Mouse (Mus musculus) lung, embryonic 16.5 days (tissue): ENCODE measurements around the gene Zc3h4. TPM values are rescaled to one million over a fixed set of nuclear protein-coding genes. Genes with fewer than 3 reads are reported as not detected.

ENCODE experiments used
- ATAC-seq: fragments of 200-750 bp; cut with Nextera tagmentation; 2 replicates; pipeline ENCODE4 v1.8.0; 2017; ENCODE audit warnings: low read depth, mild to moderate bottlenecking, moderate library complexity
- H3K27ac ChIP-seq: fragments of 300-500 bp; sonication (generic); 2 replicates; pipeline ENCODE4 v1.5.1; 2014; ENCODE audit warnings: mild to moderate bottlenecking, control low read depth, low read length
- H3K27me3 ChIP-seq: fragments of 300-500 bp; sonication (generic); 2 replicates; pipeline ENCODE4 v1.6.1; 2014; ENCODE audit warnings: low read depth, low read length, mixed read lengths; ENCODE audit not compliant: control insufficient read depth, insufficient read depth
- H3K36me3 ChIP-seq: fragments of 300-500 bp; sonication (generic); 2 replicates; pipeline ENCODE4 v1.6.1; 2014; ENCODE audit warnings: low read length; ENCODE audit not compliant: control insufficient read depth, insufficient read depth
- H3K4me1 ChIP-seq: fragments of 300-500 bp; sonication (generic); replicated peaks from 2 replicates; pipeline ENCODE4 v1.6.1; 2014; ENCODE audit warnings: low read length, mixed read lengths; ENCODE audit not compliant: control insufficient read depth, insufficient read depth
- H3K4me2 ChIP-seq: fragments of 300-500 bp; sonication (generic); 2 replicates; pipeline ENCODE4 v1.6.1; 2014; ENCODE audit warnings: low read depth, low read length, control low read depth
- H3K4me3 ChIP-seq: fragments of 300-500 bp; sonication (generic); 2 replicates; pipeline ENCODE4 v1.5.1; 2014; ENCODE audit warnings: mild to moderate bottlenecking, low read length, control low read depth
- H3K9ac ChIP-seq: fragments of 300-500 bp; sonication (generic); 2 replicates; pipeline ENCODE4 v1.6.1; 2014; ENCODE audit warnings: low read length, control low read depth
- H3K9me3 ChIP-seq: fragments of 300-500 bp; sonication (generic); 2 replicates; pipeline ENCODE4 v1.6.1; 2016; ENCODE audit warnings: low read length; ENCODE audit not compliant: control insufficient read depth
- WGBS: fragments of 180-500 bp; shearing (Covaris S2); extraction: QIAGEN DNeasy Blood & Tissue Kit; methylation state at CpG from one replicate; pipeline ENCODE4 v1.1.7; 2014; 5-methylcytosine and 5-hydroxymethylcytosine counted together
- polyA plus RNA-seq: library from polyadenylated mRNA; unstranded; fragments of >200 nt; fragmentation: Nextera tagmentation; extraction: Ambion mirVana; gene quantifications from 2 replicates; pipeline ENCODE4 v1.2.1, GENCODE M21; 2015

The Zc3h4 gene
- polyA plus RNA-seq, 1 experiment from 2014 or later, result 13.2 TPM

DNA sequence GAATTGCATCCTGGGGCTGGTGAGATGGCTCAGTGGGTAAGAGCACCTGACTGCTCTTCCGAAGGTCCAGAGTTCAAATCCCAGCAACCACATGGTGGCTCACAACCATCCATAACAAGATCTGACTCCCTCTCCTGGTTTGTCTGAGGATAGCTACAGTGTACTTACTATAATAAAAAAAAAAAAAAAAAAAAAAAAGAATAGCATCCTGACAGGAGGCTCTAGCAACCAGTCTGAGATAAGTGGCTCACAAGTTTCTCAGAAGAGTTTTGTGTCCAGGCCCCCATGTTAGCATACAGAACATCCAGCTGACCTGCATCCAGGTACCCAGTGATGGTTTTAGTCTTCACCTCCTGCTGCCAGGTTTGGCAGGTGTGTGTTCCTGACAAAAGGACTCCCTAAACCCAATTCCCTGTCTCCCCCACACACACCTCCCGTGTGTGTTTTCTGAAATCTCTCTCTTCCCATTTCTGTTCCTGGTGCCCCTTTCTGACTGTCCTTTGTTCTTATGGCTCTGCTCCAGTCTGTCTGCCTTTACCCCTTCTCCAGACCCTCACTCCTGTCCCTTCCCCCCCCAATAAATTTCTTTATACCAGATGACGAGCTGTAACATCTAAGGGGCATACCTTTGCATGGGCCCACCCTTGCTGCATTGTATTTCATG, 2.2 kb upstream of the Zc3h4 start:
- H3K9me3 ChIP-seq, result no peaks in the 10 kb centered on the region
- 37% methylated on average over 3 of the region's 3 CpGs for WGBS
- no peak for ATAC-seq

DNA sequence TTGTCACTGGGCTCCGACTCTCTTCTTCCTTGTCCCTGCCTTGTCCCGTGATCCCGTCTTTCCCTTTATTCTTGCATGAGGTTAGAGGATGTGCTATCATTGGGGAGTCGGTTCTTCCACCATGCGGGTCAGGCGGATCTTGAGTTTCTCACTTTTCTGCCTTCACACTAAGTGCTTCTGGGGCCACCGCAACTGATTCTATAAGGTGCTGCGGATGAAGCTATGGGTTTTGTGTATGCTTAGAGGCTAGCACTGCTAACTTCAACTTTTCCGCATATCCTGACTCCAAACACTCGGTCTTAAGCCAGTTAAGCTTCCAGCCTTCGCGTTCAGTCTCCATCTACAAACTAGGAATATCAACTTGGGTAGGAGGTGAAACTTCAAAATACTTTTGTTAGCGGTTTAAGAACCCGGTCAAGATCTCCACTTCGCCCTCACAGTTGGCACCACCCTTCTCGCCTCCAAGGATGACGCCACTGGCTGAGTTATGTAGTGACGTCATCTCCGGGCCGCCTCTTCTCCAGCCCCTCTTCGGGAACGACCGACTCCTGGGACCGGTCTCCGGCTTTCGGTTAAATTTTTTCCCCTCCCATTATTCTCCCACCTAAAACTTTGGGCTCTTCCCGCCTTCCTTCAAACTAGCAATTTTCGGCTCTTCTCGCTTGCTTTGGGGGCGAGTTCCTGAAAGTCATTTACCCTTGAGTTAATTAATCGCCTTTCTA, 1.5 kb upstream of the Zc3h4 start:
- WGBS, result under 1% methylated on average over 31 of the region's 31 CpGs

More for the DNA sequence above, 2.2 kb upstream of the Zc3h4 start:
- H3K9ac ChIP-seq, result peak overlapping the region; percentile 72
- H3K36me3 ChIP-seq, result no peaks in the 10 kb centered on the region
- H3K27me3 ChIP-seq, result no peaks in the 10 kb centered on the region
- peak overlapping the region; percentile 80 for H3K4me2 ChIP-seq
- peaks cover 7% of the 10 kb centered on the region for H3K4me1 ChIP-seq
- H3K4me3 ChIP-seq, result peak overlapping the region; percentile 93
- peak overlapping the region; percentile 100 for H3K27ac ChIP-seq

DNA sequence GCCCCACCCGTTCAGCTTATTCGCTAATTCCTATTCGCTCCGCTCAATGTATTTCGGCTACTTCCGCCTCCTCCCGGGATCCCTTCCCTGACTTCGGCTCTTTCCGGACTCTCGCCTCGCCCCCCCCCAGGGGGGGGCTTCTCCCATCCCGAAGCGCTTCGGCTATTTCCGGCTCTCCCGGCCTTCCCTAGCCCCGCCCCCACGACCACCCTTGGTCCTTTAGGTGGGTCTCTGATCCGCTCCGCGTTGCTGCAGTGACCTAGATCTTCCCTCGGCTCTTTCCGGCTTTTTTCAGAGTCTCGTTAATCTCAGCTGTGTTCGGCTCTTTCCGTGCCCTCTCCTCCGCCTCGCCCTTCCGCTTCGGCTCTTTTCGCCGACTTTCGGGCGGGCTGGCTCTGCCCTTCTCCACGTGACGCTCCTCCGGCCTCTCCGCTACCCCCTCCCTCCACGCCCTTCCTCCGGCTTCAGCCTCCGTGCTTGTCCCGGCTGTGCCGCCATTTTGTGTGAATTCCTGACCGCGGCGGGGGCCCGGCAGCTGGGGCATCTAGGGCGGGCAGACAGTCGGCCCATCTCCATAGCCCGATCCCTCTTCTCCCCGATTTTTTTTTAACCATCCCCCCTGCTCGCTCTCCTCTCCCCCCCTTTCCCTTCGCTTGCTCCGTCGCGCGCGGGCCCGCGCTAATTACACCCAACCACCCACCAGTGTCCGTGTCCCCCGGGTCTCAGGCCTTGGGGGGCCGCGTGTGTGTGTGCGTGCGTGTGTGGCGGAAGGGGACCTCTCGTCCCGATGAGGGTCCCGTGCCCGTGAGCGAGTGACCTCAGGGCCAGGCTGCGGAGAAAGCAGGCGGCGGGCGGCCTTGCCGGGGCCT, 656 bp upstream of the Zc3h4 start:
- Histone ChIP-seq H3K9me3 (no peaks in the 10 kb centered on the region), H3K9ac (peak overlapping the region; percentile 100), H3K27me3 (no peaks in the 10 kb centered on the region), H3K4me3 (peak overlapping the region; percentile 93), H3K4me1 (peaks cover 19% of the 10 kb centered on the region), H3K27ac (peak overlapping the region; percentile 100), H3K4me2 (peak overlapping the region; percentile 80), H3K36me3 (no peaks in the 10 kb centered on the region)
- peak; percentile 91 for ATAC-seq
- WGBS, result under 1% methylated on average over 77 of the region's 77 CpGs

More for the DNA sequence above, 1.5 kb upstream of the Zc3h4 start:
- H3K9me3 ChIP-seq, result no peaks in the 10 kb centered on the region
- H3K9ac ChIP-seq, result peak overlapping the region; percentile 72
- H3K27me3 ChIP-seq, result no peaks in the 10 kb centered on the region
- peaks cover 11% of the 10 kb centered on the region for H3K4me1 ChIP-seq
- ATAC-seq, result peak; percentile 78
- H3K4me3 ChIP-seq, result peak overlapping the region; percentile 93
- H3K4me2 ChIP-seq, result peak overlapping the region; percentile 80
- H3K36me3 ChIP-seq, result no peaks in the 10 kb centered on the region
- H3K27ac ChIP-seq, result peak overlapping the region; percentile 100

DNA sequence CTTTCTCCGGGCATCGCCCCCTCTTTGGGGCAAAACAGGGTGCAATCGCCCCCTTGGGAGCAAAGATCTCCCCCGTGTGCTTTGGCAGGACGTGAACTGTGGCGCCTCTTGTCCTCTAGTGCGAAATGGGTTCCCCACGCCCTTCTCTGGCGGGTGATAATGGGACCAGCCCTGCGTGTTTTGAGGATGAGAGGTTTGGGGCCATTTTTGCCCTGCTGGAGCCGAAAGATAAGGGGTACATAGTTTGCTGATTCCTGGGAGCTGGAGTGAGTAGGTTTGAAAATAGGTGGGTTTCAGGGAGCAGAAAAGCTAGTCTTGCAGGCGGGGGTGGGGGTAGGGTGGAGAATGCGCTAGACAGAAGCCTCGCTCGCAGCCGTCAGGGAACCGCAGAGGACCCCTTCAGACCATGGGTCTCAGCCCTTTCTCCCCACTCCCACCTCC, 1.3 kb downstream of the Zc3h4 start:
- no peaks in the 10 kb centered on the region for H3K36me3 ChIP-seq
- peak overlapping the region; percentile 68 for H3K4me2 ChIP-seq
- H3K9me3 ChIP-seq, result no peaks in the 10 kb centered on the region
- ATAC-seq, result no peak
- peak overlapping the region; percentile 100 for H3K27ac ChIP-seq
- H3K4me3 ChIP-seq, result peak overlapping the region; percentile 93
- H3K4me1 ChIP-seq, result peaks cover 34% of the 10 kb centered on the region
- H3K27me3 ChIP-seq, result no peaks in the 10 kb centered on the region
- WGBS, result 1% methylated on average over 17 of the region's 17 CpGs
- H3K9ac ChIP-seq, result peak overlapping the region; percentile 100

DNA sequence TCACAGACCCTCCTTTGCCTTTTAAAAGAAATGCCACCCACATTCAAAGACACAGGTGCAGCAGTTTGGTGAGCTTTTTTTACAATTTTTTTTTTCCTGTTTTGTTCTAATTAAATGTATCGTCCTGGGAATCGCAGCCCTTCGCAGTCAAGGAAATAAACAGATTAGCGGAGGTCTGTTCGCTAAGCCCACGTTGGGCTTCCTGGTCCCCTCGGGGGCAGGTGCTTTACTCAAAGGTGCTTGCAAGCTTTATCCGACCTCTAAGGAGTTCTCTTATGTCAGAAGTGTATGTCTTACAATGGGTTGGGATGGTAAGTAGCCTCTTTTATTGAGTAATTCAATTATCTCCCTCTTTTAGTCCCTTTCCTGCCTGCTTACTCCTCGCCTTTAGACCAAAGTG, 1.7 kb downstream of the Zc3h4 start:
- H3K27ac ChIP-seq, result peak overlapping the region; percentile 100
- peak overlapping the region; percentile 100 for H3K9ac ChIP-seq
- no peaks in the 10 kb centered on the region for H3K27me3 ChIP-seq
- 2% methylated on average over 9 of the region's 9 CpGs for WGBS
- peaks cover 34% of the 10 kb centered on the region for H3K4me1 ChIP-seq
- ATAC-seq, result no peak
- peak overlapping the region; percentile 93 for H3K4me3 ChIP-seq
- peak overlapping the region; percentile 68 for H3K4me2 ChIP-seq
- no peaks in the 10 kb centered on the region for H3K9me3 ChIP-seq
- no peaks in the 10 kb centered on the region for H3K36me3 ChIP-seq

DNA sequence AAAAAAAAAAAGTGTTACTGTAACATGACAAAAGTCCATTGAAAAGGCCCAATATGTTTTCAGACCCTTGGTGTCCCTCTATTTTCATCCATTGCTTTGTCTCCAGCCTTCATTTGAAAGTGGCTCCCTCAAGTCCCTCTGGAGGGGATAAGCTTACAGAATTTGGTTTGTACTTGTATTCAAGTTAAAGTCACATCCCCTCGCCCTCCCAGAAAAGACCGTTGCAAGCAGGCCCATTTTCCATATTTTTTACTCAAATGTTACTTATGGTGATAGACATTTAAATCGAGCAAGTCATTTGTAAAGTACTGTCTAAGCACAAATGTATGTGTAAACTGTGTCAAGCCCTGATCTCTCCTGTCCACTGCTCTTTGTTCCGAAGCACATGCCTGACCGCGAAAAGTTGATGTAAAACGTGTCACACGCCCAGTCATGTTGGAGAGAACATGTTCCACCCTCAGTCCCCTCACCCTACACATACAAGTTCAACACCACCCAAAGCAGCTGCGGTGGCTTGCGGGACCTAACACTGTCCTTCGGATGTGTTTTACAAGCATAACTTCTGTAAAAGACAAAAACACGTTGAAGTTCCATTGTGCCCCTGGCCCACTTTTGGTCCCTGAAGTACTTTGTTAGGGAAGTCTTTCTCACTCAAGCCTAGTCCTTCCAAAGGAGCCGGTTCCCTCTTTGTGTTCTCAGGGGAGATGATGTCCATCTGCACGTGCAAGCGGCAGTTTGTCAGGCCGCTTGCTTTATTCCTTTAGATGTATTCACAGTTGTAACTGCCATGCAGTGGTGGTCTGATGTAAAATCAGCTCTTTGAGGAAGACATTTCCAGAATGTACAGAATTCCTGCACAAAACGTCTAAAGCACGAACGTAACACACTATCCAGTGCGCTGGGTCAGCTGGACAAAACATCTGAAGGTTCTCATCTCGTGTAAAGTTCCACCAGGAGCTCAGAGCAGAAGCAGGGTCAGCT, 2.5 kb downstream of the Zc3h4 start:
- no peak for ATAC-seq
- Histone ChIP-seq H3K36me3 (no peaks in the 10 kb centered on the region), H3K9me3 (no peaks in the 10 kb centered on the region), H3K27ac (peak overlapping the region; percentile 100), H3K4me2 (peak overlapping the region; percentile 68), H3K9ac (peak overlapping the region; percentile 100), H3K27me3 (no peaks in the 10 kb centered on the region), H3K4me3 (peak overlapping the region; percentile 93), H3K4me1 (peaks cover 34% of the 10 kb centered on the region)
- WGBS, result 18% methylated on average over 21 of the region's 21 CpGs

DNA sequence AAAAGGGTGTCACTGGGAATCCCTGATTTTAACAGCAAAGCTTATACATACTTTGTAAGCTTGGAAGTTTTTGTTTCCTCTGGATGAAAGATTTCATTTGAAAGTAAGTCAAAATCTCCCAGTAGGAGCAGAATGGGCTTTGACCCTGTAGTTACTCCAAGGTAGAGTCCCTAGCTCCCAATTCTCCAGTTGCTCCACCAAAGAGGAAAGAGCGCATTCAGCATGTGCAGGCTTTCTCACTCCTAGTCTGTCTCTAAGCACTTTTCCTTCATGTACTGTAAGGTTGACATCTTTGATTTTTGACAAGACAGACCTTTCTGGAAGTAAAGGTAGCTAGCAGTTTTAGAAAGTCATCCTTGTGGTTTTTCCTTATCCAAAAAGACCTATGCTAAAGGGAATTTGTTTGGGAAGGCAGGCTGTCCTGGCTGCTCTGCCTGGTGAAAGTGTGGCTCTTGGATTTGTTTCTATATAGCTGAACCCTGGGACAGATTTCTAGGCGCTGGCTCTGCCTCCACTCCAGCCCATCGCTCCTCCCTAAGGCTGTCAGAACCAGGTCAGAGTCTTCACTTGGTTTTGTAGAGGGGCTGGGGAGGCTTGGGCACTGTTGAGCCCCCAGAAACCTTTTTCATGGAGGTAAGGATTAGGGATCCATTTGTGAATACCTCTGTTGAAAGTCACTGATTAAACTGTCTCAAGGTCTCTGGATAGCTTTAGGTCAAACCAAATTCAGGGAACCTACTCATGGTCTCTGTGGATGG, 3.8 kb downstream of the Zc3h4 start:
- Histone ChIP-seq H3K4me2 (peak overlapping the region; percentile 50), H3K27ac (peak overlapping the region; percentile 99), H3K4me1 (peaks cover 30% of the 10 kb centered on the region), H3K9ac (peak overlapping the region; percentile 55), H3K9me3 (no peaks in the 10 kb centered on the region), H3K27me3 (no peaks in the 10 kb centered on the region), H3K4me3 (peak overlapping the region; percentile 7; the same call in 1 of the 2 replicates), H3K36me3 (no peaks in the 10 kb centered on the region)
- 57% methylated on average over 3 of the region's 3 CpGs for WGBS
- no peak for ATAC-seq

DNA sequence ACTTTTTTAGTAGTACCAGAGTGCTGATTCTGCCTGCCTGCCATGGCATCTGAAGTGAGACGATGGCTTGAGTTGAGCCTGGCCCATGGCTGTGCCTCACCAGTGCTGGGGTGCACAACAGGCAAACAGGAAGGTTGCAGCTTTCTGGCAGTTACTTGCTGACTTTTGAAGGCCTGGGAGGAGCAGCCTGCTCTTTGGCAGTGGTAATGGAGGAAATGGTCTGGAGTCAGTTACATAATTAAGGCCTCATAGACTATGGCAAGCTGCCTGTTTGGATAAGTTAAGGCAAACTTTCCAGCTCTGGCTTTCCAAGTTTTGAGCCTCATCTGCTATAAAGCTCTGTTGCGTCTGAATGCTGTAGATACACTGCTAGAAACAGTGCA, 4.4 kb downstream of the Zc3h4 start:
- no peaks in the 10 kb centered on the region for H3K27me3 ChIP-seq
- 30% methylated on average over 2 of the region's 2 CpGs for WGBS
- no peaks in the 10 kb centered on the region for H3K9me3 ChIP-seq
- no peaks in the 10 kb centered on the region for H3K36me3 ChIP-seq
- H3K4me3 ChIP-seq, result peak overlapping the region; percentile 16
- H3K4me2 ChIP-seq, result peak overlapping the region; percentile 50
- peak; percentile 23 for ATAC-seq
- peaks cover 30% of the 10 kb centered on the region for H3K4me1 ChIP-seq
- peak overlapping the region; percentile 55 for H3K9ac ChIP-seq
- H3K27ac ChIP-seq, result peak overlapping the region; percentile 99
